Mouse (Mus musculus) layer of hippocampus, postnatal 14 days (tissue): ENCODE measurements around the gene 1700029H14Rik. TPM values are rescaled to one million over a fixed set of nuclear protein-coding genes. Genes with fewer than 3 reads are reported as not detected.

Source experiments
- DNase-seq, 2 experiments: peaks; one replicate each; pipeline ENCODE4 v3.0.0; 2021 to 2022; ENCODE audit warnings: low spot score in 2 of 2, mixed read lengths in 1 of 2
- total RNA-seq, 2 experiments: library from RNA; stranded (reverse); gene quantifications; 2 replicates each; pipeline ENCODE4 v1.2.3; 2021

The 1700029H14Rik gene
- total RNA-seq, 2 experiments from 2014 or later = 0.41 to 1.3 TPM

DNA sequence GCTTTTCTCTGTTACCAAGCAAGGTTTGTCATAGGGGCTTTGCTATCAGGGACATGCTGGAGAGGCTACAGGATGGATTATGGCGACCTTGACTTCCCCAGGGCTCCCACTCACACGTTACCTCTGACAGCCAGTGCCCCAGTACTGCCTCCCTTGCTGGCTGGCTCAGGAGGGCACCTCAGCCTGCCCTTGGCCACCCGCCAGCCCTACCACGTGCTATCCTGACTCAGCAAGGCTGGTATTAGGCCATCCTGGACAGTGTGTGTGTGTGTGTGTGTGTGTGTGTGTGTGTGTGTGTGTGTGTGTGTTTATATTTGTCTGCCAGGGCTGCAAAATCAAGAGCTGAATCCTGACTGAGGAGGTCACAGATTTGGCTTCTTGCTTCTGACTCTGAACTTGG, 55.4 kb downstream of the 1700029H14Rik start:
- DNase-seq = no peak

DNA sequence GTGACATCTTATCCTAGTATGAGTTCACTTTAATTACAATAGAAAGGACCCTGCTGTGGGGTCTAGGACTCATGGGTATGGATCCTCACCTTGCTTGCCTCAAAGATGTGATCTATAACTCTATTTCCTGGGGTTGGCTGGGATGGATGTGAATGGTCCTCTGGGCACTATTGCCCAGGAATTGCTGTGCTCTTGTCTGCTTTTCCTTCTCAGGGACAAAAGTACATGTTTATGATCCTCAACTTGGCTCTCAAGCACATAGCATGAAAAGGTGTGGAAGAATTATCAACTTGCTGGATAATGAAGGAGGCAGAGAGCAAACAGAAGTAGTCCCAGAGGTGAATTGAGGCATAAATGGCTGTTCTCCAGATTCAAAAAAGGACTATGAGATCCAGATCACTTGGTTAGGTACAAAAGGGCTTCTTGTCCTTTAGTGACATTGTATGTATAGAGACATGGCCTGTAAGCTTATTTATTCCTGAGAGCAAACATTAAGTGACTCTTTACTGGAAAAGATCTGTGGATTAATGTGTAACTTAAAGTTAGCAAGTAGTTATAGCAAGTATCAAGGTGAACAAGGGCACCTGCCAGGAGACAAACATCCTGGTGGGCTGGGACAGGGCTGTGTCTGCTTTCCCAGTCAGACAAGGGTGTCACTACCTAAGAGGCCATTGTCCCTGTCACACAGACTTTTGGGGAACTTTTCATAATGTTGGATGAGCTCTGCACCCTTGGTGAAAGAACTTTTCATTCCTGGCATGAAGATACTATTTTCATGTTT, 57.2 kb downstream of the 1700029H14Rik start:
- DNase-seq = no peak

DNA sequence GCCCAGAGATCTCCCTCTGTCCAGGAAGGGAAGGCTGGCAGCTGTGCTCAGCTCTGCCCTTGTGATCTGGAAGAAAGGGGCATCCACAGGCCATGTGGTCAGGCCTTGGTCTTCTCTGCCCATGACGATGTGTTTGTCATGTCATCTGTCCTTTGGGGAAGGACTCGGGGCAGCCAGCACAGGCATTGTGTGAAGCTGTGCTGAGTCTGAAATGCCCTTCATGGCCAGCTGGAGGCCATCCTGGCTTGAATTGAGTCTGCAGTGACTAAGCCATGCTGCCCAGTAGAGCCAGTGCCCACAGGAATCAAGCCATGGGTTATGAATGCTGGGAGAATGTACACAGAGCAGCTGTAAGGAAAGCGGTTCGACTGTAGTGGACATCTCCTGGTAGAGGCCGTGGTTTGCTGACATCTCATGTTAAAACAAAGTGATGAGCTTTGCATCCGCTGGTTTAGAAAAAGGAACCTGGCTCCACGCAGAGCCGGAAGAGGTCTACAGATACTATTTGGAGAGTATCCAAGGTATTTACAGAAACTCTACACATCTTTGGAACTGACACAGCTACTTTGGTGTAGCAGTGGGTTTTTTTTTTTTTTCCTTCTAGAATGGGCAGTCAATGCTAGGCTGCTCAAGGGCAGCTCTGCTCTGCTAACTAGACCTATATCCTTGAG, 58.2 kb downstream of the 1700029H14Rik start:
- no peak for DNase-seq

GRCm38 (mm10) chr8:13501221-13501620, 61.0 kb downstream of the 1700029H14Rik start:
- DNase-seq = no peak

Other genes with a start within 250 kb of the 1700029H14Rik start
- 10 to 100 TPM; 64.8 to 71.4 TPM for gene Tfdp1, start 223.7 kb downstream of the 1700029H14Rik start, total RNA-seq
- not detected for gene Atp4b, start 165.6 kb downstream of the 1700029H14Rik start, total RNA-seq
- gene Grk1, start 157.4 kb downstream of the 1700029H14Rik start, total RNA-seq = not detected
- gene Tmem255b, start 127.3 kb downstream of the 1700029H14Rik start, total RNA-seq = 1 to 10 TPM; 7.3 to 8.4 TPM
- gene Gas6, start 68.0 kb downstream of the 1700029H14Rik start, total RNA-seq = 100 to 1,000 TPM; 104 to 115 TPM
- gene Rasa3, start 115.1 kb upstream of the 1700029H14Rik start, total RNA-seq = 10 to 100 TPM; 65.5 to 65.6 TPM
- 1 to 10 TPM; 2.7 to 2.8 TPM for gene Cfap97d2, start 143.4 kb upstream of the 1700029H14Rik start, total RNA-seq
- gene Cdc16, start 195.2 kb upstream of the 1700029H14Rik start, total RNA-seq = 10 to 100 TPM; 60.5 to 62.2 TPM
- gene Upf3a, start 223.2 kb upstream of the 1700029H14Rik start, total RNA-seq = 10 to 100 TPM; 38.4 to 42.6 TPM